Mouse (Mus musculus): ENCODE results near the gene Avpi1. TPM values are rescaled to one million over a fixed set of nuclear protein-coding genes. Genes with fewer than 3 reads are reported as not detected.

Gene Avpi1
- polyA plus RNA-seq, 2 experiments: 16.5 to 34.8 TPM

GRCm38 (mm10) chr19:42138517-42139285 lies 9.8 kb upstream of the Avpi1 start:
- no peaks in the 10 kb centered on the region for H3K4me1 ChIP-seq (ENCODE audit: control insufficient read depth, insufficient read depth, low read length)
- 85% methylated on average over 15 of the region's 15 CpGs for WGBS
- H3K27me3 ChIP-seq (ENCODE audit: control insufficient read depth, insufficient read depth, low read length): no peaks in the 10 kb centered on the region
- no peak overlapping the region for H3K27ac ChIP-seq (replicated peaks; ENCODE audit: low read depth, low read length)
- ATAC-seq (ENCODE audit: low FRiP score, low read depth) (no peak), DNase-seq (ENCODE audit: low spot score) (no peak)
- H3K4me3 ChIP-seq (replicated peaks; ENCODE audit: low read length): no peak overlapping the region
- no peaks in the 10 kb centered on the region for H3K36me3 ChIP-seq (ENCODE audit: control insufficient read depth, insufficient read depth, low read length)
- no peak overlapping the region for H3K4me2 ChIP-seq (replicated peaks; ENCODE audit: low read depth, low read length, severe bottlenecking)
- H3K9ac ChIP-seq (ENCODE audit: low read depth, low read length, severe bottlenecking): no peak overlapping the region
- no peak for TF ChIP-seq POLR2A (IDR thresholded peaks at IDR 0.05; ENCODE audit: borderline replicate concordance, extremely low read depth, insufficient read depth, insufficient read length)
- H3K9me3 ChIP-seq (ENCODE audit: control insufficient read depth, low read length): no peaks in the 10 kb centered on the region

- 93% methylated on average over 4 of the region's 4 CpGs for WGBS
- Histone ChIP-seq H3K9ac (ENCODE audit: low read depth, low read length, severe bottlenecking) (no peak overlapping the region), H3K27me3 (ENCODE audit: control insufficient read depth, insufficient read depth, low read length) (no peaks in the 10 kb centered on the region), H3K4me3 (replicated peaks; ENCODE audit: low read length) (no peak overlapping the region), H3K9me3 (ENCODE audit: control insufficient read depth, low read length) (no peaks in the 10 kb centered on the region), H3K27ac (replicated peaks; ENCODE audit: low read depth, low read length) (no peak overlapping the region), H3K4me2 (replicated peaks; ENCODE audit: low read depth, low read length, severe bottlenecking) (no peak overlapping the region), H3K36me3 (ENCODE audit: control insufficient read depth, insufficient read depth, low read length) (no peaks in the 10 kb centered on the region), H3K4me1 (ENCODE audit: control insufficient read depth, insufficient read depth, low read length) (no peaks in the 10 kb centered on the region)
- ATAC-seq (ENCODE audit: low FRiP score, low read depth) (no peak), DNase-seq (ENCODE audit: low spot score) (no peak)
- TF ChIP-seq POLR2A (IDR thresholded peaks at IDR 0.05; ENCODE audit: borderline replicate concordance, extremely low read depth, insufficient read depth, insufficient read length): no peak
These were observed 8.4 kb upstream of the Avpi1 start for GRCm38 (mm10) chr19:42137167-42137672.

GRCm38 (mm10) chr19:42136126-42136525 lies 7.3 kb upstream of the Avpi1 start:
- 27% methylated on average over 5 of the region's 5 CpGs for WGBS
- no peak for DNase-seq (ENCODE audit: low spot score)
- ATAC-seq (ENCODE audit: low FRiP score, low read depth): no peak

DNA sequence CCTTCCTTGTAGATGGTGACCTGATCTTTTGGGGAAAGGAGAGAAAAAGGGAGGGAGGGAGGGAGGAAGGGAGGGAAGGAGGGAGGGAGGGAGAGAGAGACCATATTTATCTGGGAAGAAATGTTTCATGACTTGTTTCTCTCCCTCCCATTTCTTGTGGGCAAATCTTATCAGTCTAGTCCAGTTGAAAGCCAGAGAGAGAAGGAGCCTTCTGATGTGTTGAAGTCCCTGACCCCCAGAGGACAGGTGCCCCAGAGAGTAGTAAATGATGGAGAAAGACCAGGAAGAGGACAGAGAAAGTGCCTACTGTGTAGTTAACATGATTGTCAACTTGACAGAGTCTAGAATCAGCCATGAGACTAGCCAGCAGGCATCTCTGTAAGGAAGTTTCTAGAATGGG lies 6.2 kb upstream of the Avpi1 start:
- Histone ChIP-seq H3K27ac (replicated peaks; ENCODE audit: low read depth, low read length) (no peak overlapping the region), H3K36me3 (ENCODE audit: control insufficient read depth, insufficient read depth, low read length) (no peaks in the 10 kb centered on the region), H3K4me1 (ENCODE audit: control insufficient read depth, insufficient read depth, low read length) (peaks cover 2% of the 10 kb centered on the region), H3K4me2 (replicated peaks; ENCODE audit: low read depth, low read length, severe bottlenecking) (no peak overlapping the region), H3K9me3 (ENCODE audit: control insufficient read depth, low read length) (no peaks in the 10 kb centered on the region), H3K9ac (ENCODE audit: low read depth, low read length, severe bottlenecking) (no peak overlapping the region), H3K27me3 (ENCODE audit: control insufficient read depth, insufficient read depth, low read length) (no peaks in the 10 kb centered on the region), H3K4me3 (replicated peaks; ENCODE audit: low read length) (no peak overlapping the region)
- no peak for TF ChIP-seq POLR2A (IDR thresholded peaks at IDR 0.05; ENCODE audit: borderline replicate concordance, extremely low read depth, insufficient read depth, insufficient read length)
- no peak for DNase-seq (ENCODE audit: low spot score)
- no peak for ATAC-seq (ENCODE audit: low FRiP score, low read depth)

More at GRCm38 (mm10) chr19:42136126-42136525, 7.3 kb upstream of the Avpi1 start:
- no peak for TF ChIP-seq POLR2A (IDR thresholded peaks at IDR 0.05; ENCODE audit: borderline replicate concordance, extremely low read depth, insufficient read depth, insufficient read length)
- H3K27ac ChIP-seq (replicated peaks; ENCODE audit: low read depth, low read length): no peak overlapping the region
- H3K9ac ChIP-seq (ENCODE audit: low read depth, low read length, severe bottlenecking): no peak overlapping the region
- H3K27me3 ChIP-seq (ENCODE audit: control insufficient read depth, insufficient read depth, low read length): no peaks in the 10 kb centered on the region
- H3K4me3 ChIP-seq (replicated peaks; ENCODE audit: low read length): no peak overlapping the region
- no peaks in the 10 kb centered on the region for H3K36me3 ChIP-seq (ENCODE audit: control insufficient read depth, insufficient read depth, low read length)
- H3K4me1 ChIP-seq (ENCODE audit: control insufficient read depth, insufficient read depth, low read length): no peaks in the 10 kb centered on the region
- H3K9me3 ChIP-seq (ENCODE audit: control insufficient read depth, low read length): no peaks in the 10 kb centered on the region
- H3K4me2 ChIP-seq (replicated peaks; ENCODE audit: low read depth, low read length, severe bottlenecking): no peak overlapping the region

DNA sequence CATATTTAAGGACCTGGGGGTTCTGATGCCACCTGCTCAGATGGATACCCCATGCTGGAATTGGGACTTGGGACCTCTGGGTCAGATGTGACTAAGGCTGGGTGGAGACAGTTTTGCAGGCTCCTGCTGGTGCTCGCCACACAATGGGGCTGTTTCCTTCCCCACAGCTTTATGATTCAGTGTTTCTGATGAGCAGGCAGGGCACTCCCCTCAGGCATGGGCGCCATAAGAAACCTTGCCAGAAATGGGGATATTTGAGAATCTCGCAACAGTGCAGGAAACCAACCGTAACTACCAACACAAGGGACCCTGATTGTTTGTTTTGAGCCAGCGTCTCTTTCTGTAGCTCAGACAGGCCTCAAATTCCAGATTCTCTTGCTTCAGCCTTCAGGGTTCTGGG lies 2.2 kb upstream of the Avpi1 start:
- Histone ChIP-seq H3K9ac (ENCODE audit: low read depth, low read length, severe bottlenecking) (no peak overlapping the region), H3K27me3 (ENCODE audit: control insufficient read depth, insufficient read depth, low read length) (no peaks in the 10 kb centered on the region), H3K4me3 (replicated peaks; ENCODE audit: low read length) (no peak overlapping the region), H3K27ac (replicated peaks; ENCODE audit: low read depth, low read length) (no peak overlapping the region), H3K4me1 (ENCODE audit: control insufficient read depth, insufficient read depth, low read length) (peaks cover 14% of the 10 kb centered on the region), H3K4me2 (replicated peaks; ENCODE audit: low read depth, low read length, severe bottlenecking) (no peak overlapping the region), H3K36me3 (ENCODE audit: control insufficient read depth, insufficient read depth, low read length) (no peaks in the 10 kb centered on the region), H3K9me3 (ENCODE audit: control insufficient read depth, low read length) (no peaks in the 10 kb centered on the region)
- ATAC-seq (ENCODE audit: low FRiP score, low read depth): no peak
- no peak for DNase-seq (ENCODE audit: low spot score)
- 61% methylated on average over 5 of the region's 5 CpGs for WGBS
- TF ChIP-seq POLR2A (IDR thresholded peaks at IDR 0.05; ENCODE audit: borderline replicate concordance, extremely low read depth, insufficient read depth, insufficient read length): no peak

All from limb, embryonic 14.5 days (tissue).